Mouse (Mus musculus) midbrain, embryonic 15.5 days (tissue): ENCODE measurements around the gene Gm21985. TPM values are rescaled to one million over a fixed set of nuclear protein-coding genes. Genes with fewer than 3 reads are reported as not detected.

Experiments used
- ATAC-seq: fragments of 200-750 bp; cut with Nextera tagmentation; replicated peaks from 2 replicates; pipeline ENCODE4 v1.8.0; 2017; ENCODE audit warnings: moderate TSS enrichment
- H3K27ac ChIP-seq: fragments of 300-500 bp; sonication (generic); 2 replicates; pipeline ENCODE4 v1.5.1; 2015; ENCODE audit warnings: mild to moderate bottlenecking, inconsistent platforms
- H3K27me3 ChIP-seq: fragments of 300-500 bp; sonication (generic); replicated peaks from 2 replicates; pipeline ENCODE4 v1.6.1; 2015; ENCODE audit warnings: inconsistent platforms
- H3K36me3 ChIP-seq: fragments of 300-500 bp; sonication (generic); replicated peaks from 2 replicates; pipeline ENCODE4 v1.6.1; 2015; ENCODE audit warnings: inconsistent platforms
- H3K4me1 ChIP-seq: fragments of 300-500 bp; sonication (generic); 2 replicates; pipeline ENCODE4 v1.6.1; 2015; ENCODE audit warnings: inconsistent platforms
- H3K4me2 ChIP-seq: fragments of 300-500 bp; sonication (generic); 2 replicates; pipeline ENCODE4 v1.6.1; 2015; ENCODE audit warnings: inconsistent platforms, mild to moderate bottlenecking, moderate library complexity
- H3K4me3 ChIP-seq: fragments of 300-500 bp; sonication (generic); 2 replicates; pipeline ENCODE4 v1.5.1; 2015; ENCODE audit warnings: mild to moderate bottlenecking, inconsistent platforms
- H3K9ac ChIP-seq: fragments of 300-500 bp; sonication (generic); 2 replicates; pipeline ENCODE4 v1.6.1; 2015; ENCODE audit warnings: mild to moderate bottlenecking, inconsistent platforms
- H3K9me3 ChIP-seq: fragments of 300-500 bp; sonication (generic); 2 replicates; pipeline ENCODE4 v1.6.1; 2016; ENCODE audit warnings: inconsistent platforms
- WGBS: fragments of 180-500 bp; shearing (Covaris S2); methylation state at CpG from one replicate; pipeline ENCODE4 v1.1.7; 2015; ENCODE audit warnings: mixed read lengths; 5-methylcytosine and 5-hydroxymethylcytosine counted together
- polyA plus RNA-seq: library from polyadenylated mRNA; unstranded; fragments of >200 nt; fragmentation: Nextera tagmentation; extraction: Ambion mirVana; gene quantifications from 2 replicates; pipeline ENCODE4 v1.2.1, GENCODE M21; 2015

The Gm21985 gene
- polyA plus RNA-seq, 1 experiment from 2014 or later, result not detected

DNA sequence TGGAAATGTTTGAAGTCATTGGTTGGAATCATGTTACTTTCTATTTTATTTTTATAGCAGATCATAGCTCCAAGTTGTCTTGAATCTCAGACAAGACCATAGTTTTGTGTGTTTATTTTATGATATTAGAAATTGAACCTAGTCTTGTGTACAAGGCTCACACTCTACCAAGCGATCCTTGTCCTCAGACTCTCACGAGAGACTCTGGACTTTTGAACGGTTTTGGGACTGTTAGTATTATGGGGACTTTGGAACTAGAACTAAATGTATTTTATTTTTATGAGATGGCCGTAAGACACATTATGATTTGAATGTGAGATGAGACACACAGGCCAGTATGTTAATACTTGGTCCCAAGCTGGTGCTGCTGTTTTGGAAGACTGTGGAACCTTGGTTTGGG lies 32.1 kb downstream of the Gm21985 start:
- Histone ChIP-seq H3K4me3 (no peak overlapping the region), H3K27me3 (no peaks in the 10 kb centered on the region), H3K4me2 (no peak overlapping the region), H3K36me3 (no peaks in the 10 kb centered on the region), H3K9ac (no peak overlapping the region), H3K27ac (no peak overlapping the region), H3K4me1 (no peaks in the 10 kb centered on the region), H3K9me3 (no peaks in the 10 kb centered on the region)
- no peak for ATAC-seq
- WGBS, result 97% methylated on average over 4 of the region's 4 CpGs

DNA sequence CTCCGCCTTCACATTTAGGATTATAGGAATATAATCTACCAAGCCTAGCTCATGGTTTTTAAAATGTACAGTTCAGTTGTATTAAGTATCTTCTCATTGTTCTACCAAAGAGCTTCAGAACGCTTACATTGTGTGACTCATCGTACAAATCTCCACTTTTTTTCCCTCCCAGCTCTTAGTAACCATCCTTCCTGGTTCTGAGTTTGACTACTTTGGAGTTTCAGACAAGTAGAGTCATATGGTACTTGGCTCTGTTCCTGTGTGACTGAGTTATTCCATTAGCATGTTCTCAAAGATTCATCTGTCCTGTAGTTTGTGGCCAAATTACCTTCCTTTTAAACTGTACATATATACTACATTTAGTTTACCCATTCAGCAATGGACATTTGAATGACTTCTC lies 42.6 kb downstream of the Gm21985 start:
- no peak overlapping the region for H3K27ac ChIP-seq
- WGBS, result 94% methylated on average over 3 of the region's 3 CpGs
- no peak for ATAC-seq
- no peaks in the 10 kb centered on the region for H3K9me3 ChIP-seq
- no peaks in the 10 kb centered on the region for H3K4me1 ChIP-seq
- no peak overlapping the region for H3K4me3 ChIP-seq
- no peaks in the 10 kb centered on the region for H3K36me3 ChIP-seq
- no peaks in the 10 kb centered on the region for H3K27me3 ChIP-seq
- H3K9ac ChIP-seq, result no peak overlapping the region
- H3K4me2 ChIP-seq, result no peak overlapping the region

DNA sequence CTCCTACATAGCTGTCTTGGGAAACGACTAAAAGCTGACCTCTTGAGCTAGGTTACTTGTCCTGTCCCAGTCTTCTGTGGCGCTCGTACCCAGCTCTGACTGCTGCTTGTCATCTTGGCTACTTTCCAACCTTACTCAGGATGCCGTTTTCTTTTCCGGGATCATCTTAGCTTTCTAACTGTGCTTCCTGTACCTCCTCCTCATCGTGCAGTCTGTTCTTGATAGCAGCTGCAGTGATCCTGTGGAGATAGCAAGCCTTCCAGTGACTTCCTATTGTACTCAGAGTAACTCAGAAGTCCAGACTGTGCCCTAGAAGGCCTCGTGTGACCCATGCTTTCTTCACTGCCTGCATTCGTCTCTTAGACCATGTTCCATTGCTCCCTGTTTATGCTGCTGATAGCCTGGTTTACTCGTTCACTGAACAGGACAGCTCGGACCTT lies 43.1 kb downstream of the Gm21985 start:
- no peaks in the 10 kb centered on the region for H3K4me1 ChIP-seq
- no peak overlapping the region for H3K27ac ChIP-seq
- H3K4me3 ChIP-seq, result no peak overlapping the region
- no peak for ATAC-seq
- no peaks in the 10 kb centered on the region for H3K9me3 ChIP-seq
- H3K36me3 ChIP-seq, result no peaks in the 10 kb centered on the region
- no peak overlapping the region for H3K9ac ChIP-seq
- no peak overlapping the region for H3K4me2 ChIP-seq
- no peaks in the 10 kb centered on the region for H3K27me3 ChIP-seq
- WGBS, result 77% methylated on average over 10 of the region's 10 CpGs

DNA sequence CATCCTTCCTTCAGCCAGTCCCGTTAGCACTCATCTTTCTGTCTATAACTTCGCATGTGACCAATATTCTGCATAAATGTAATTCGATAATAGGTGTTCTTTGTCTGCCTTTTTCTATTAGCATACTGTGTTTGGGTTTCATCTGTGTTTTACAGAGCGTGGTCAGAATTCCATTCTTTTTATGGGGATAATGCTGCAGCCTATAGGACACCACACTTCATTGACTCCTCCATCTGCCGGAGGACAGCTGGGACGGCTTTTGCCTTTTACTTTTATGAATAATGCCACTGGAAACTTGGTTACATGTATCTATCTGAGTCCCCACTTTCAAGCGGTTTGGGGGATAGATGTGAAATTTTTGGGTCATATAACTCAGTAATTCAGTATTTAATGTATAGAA lies 49.5 kb downstream of the Gm21985 start:
- Histone ChIP-seq H3K4me3 (no peak overlapping the region), H3K27me3 (no peaks in the 10 kb centered on the region), H3K4me1 (no peaks in the 10 kb centered on the region), H3K27ac (no peak overlapping the region), H3K36me3 (no peaks in the 10 kb centered on the region), H3K9me3 (no peaks in the 10 kb centered on the region), H3K9ac (no peak overlapping the region), H3K4me2 (no peak overlapping the region)
- WGBS, result 79% methylated on average over 7 of the region's 7 CpGs
- no peak for ATAC-seq

DNA sequence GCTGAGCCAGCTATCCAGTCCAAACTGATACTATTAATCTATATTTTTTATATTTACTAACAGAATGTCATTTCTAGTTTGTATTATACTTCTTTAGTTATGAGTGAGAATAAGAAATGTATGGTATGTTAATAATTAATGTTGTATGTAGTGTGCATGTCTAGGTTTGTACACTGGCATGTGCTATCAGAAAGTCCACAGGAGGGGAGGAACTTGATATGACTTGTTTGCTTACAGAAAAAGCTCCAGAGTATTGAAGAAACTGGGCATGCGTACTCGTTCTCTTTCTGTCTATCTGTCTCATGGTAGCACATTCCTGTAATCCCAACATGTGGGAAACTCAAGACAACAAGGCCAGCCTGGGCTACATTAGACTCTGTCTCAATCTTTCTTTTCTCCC lies 52.1 kb downstream of the Gm21985 start:
- no peak overlapping the region for H3K9ac ChIP-seq
- no peaks in the 10 kb centered on the region for H3K9me3 ChIP-seq
- WGBS, result 92% methylated on average over 2 of the region's 2 CpGs
- no peaks in the 10 kb centered on the region for H3K36me3 ChIP-seq
- H3K27ac ChIP-seq, result no peak overlapping the region
- no peaks in the 10 kb centered on the region for H3K27me3 ChIP-seq
- no peaks in the 10 kb centered on the region for H3K4me1 ChIP-seq
- H3K4me3 ChIP-seq, result no peak overlapping the region
- H3K4me2 ChIP-seq, result no peak overlapping the region
- no peak for ATAC-seq

DNA sequence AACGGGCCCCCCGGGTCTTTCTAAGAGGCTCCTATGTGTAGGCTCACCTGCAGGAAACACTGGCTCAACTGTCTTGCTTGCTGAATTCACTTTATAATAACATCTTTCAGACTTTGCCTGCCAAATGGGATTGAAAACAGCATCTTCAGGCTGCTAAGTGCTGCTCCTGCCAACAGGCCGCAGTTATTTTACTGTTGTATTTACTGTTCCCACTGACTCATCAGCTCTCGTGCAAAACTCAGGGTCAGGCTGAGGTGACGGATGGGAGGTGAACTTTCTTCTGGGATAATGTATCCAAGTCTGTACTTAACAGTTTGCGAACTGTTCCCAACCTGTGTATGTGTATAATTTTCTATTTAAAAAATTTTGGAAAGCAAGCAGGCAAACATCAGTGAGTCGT lies 52.8 kb downstream of the Gm21985 start:
- Histone ChIP-seq H3K4me1 (no peaks in the 10 kb centered on the region), H3K27me3 (no peaks in the 10 kb centered on the region), H3K27ac (no peak overlapping the region), H3K4me2 (no peak overlapping the region), H3K9me3 (no peaks in the 10 kb centered on the region), H3K9ac (no peak overlapping the region), H3K36me3 (no peaks in the 10 kb centered on the region), H3K4me3 (no peak overlapping the region)
- ATAC-seq, result no peak
- 93% methylated on average over 7 of the region's 7 CpGs for WGBS

DNA sequence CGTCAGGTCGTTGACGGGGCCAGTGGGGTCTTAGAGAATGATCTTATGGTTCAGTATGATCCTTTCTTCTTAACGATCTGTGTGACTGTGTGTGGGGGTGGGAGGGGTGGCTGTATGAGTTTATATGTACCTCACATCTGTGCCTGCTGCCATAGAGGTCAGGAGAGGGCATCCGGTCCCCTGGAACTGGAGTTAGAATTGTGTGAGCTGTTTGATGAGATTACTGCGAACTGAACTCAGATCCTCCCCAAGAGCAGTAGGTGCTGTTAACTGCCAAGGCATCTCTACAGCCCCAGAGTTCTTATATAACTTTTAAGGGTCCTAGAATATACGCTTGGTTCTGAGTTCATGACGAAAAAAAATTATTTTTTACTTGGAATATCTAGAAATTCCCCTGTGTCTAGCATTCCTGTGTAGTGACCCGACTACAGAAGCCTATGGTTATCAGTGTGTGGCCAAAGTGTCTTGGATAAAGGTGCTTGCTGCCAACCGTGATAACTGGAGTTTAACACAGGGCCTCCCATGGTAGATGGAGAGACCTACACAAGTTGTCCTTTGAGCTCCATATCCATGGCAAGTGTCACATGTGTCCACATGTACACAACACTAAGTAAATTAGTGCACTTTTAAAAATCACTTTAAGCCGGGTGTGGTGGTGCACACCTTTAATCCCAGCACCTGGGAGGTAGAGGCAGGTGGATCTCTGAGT lies 62.1 kb downstream of the Gm21985 start:
- no peaks in the 10 kb centered on the region for H3K9me3 ChIP-seq
- H3K27ac ChIP-seq, result no peak overlapping the region
- WGBS, result 90% methylated on average over 11 of the region's 11 CpGs
- H3K27me3 ChIP-seq, result no peaks in the 10 kb centered on the region
- no peak overlapping the region for H3K4me3 ChIP-seq
- no peaks in the 10 kb centered on the region for H3K36me3 ChIP-seq
- no peak overlapping the region for H3K4me2 ChIP-seq
- ATAC-seq, result no peak
- no peak overlapping the region for H3K9ac ChIP-seq
- H3K4me1 ChIP-seq, result no peaks in the 10 kb centered on the region

DNA sequence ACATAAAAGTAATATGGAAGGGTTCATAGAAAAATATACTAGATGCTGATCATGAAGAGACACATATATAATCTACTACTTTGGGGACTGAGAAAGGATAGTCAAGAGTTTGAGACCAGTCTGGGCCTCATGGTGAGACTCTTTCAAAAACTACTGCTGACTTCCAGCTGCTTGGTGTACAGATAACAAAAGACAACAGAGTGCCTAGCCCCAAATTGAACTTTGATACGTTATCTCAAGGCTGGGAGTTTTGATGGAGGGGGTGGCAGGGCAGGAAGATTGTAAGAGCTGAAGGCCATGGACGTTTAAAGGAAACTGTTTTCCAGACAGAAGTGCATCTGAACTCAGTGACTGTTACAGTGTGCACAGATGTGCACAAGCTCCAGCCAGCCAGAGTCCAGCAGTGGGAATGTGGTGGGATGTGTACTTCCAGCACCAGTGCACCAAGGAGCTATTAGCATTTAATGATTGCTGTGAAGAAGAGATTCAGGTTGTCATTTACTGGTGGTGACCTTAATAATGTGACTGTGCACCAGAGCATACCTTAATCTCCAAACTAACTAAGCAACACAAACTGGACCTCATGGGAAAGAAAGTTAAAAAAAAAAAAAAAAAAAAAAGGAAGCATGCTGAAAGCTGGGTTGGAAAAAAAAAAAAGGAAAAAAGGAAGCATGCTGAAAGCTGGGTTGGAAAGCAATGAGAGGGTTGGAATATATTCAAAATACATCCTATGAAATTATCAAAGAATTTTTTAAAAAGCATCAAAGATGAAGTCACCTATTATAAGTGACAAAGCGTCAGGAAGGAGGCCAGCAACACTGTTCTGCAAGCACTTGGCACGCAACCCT lies 66.2 kb downstream of the Gm21985 start:
- Histone ChIP-seq H3K9ac (no peak overlapping the region), H3K36me3 (peaks cover 17% of the 10 kb centered on the region), H3K9me3 (no peaks in the 10 kb centered on the region), H3K4me3 (no peak overlapping the region), H3K27ac (no peak overlapping the region), H3K4me1 (no peaks in the 10 kb centered on the region), H3K27me3 (no peaks in the 10 kb centered on the region), H3K4me2 (no peak overlapping the region)
- 77% methylated on average over 4 of the region's 4 CpGs for WGBS
- no peak for ATAC-seq

DNA sequence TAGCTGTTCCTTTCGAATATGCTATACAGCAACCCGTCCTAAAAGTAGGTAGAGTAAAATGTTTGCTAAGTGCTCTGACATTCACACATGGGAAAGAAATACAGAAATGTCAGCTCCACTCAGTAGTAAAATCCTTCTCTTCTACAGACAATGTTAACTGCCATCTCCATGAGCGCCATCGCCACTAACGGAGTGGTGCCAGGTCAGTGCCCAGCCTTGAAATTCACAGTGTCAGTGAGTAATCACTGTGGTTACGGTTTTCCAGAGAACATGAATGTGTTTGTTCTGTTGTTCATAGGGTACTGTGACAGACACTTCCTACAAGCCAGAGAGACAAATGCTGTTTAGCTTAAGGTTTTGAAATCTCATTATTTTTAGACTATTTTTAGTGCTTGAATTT lies 71.1 kb downstream of the Gm21985 start:
- H3K36me3 ChIP-seq, result peaks cover 29% of the 10 kb centered on the region
- H3K9ac ChIP-seq, result no peak overlapping the region
- no peaks in the 10 kb centered on the region for H3K4me1 ChIP-seq
- H3K4me3 ChIP-seq, result no peak overlapping the region
- 93% methylated on average over 6 of the region's 6 CpGs for WGBS
- ATAC-seq, result no peak
- no peak overlapping the region for H3K4me2 ChIP-seq
- no peaks in the 10 kb centered on the region for H3K9me3 ChIP-seq
- no peaks in the 10 kb centered on the region for H3K27me3 ChIP-seq
- no peak overlapping the region for H3K27ac ChIP-seq

DNA sequence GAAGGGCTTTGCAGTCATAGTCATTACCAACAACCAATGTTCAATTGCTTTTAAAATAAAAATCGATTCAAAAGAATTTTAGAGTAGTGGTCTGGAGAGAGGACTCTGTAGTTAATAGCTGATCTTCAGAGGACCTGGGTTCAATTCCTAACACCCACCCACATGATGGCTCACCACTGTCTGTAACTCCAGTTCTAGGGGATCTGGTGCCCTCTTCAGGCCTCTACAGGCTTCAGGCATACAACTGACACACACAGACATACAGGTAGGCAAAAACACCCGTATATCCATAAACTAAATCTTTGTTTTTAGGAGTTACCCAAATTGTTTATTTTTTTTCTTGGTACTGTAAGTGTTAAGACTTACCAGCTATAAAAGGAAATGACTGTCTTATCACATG lies 73.6 kb downstream of the Gm21985 start:
- WGBS, result 89% methylated on average over 2 of the region's 2 CpGs
- H3K27me3 ChIP-seq, result no peaks in the 10 kb centered on the region
- H3K36me3 ChIP-seq, result peaks cover 28% of the 10 kb centered on the region
- no peak overlapping the region for H3K27ac ChIP-seq
- H3K9ac ChIP-seq, result no peak overlapping the region
- no peaks in the 10 kb centered on the region for H3K4me1 ChIP-seq
- H3K9me3 ChIP-seq, result no peaks in the 10 kb centered on the region
- H3K4me3 ChIP-seq, result no peak overlapping the region
- no peak for ATAC-seq
- H3K4me2 ChIP-seq, result no peak overlapping the region

DNA sequence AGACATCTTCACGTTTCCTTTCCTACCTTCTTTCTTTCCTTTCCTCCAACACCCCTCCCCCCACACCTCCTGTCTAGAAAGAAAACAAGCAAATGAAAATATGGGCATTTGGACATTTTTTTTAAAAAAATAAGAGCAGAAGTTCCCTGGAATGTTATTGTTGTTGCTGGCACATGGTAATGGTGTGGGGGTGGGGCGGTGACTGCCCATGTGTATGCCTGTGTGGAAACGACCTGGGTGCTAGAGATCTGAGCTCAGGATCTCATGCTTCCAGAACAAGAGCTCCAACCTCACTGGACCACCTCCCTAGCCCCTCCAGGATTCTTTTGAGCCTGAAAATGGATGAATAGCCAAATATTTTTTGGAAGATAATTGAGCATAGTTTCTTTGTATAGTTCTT lies 75.0 kb downstream of the Gm21985 start:
- no peaks in the 10 kb centered on the region for H3K4me1 ChIP-seq
- no peak overlapping the region for H3K4me2 ChIP-seq
- no peak overlapping the region for H3K4me3 ChIP-seq
- no peaks in the 10 kb centered on the region for H3K27me3 ChIP-seq
- H3K9me3 ChIP-seq, result no peaks in the 10 kb centered on the region
- H3K27ac ChIP-seq, result no peak overlapping the region
- no peak for ATAC-seq
- WGBS, result 79% methylated on average over 3 of the region's 3 CpGs
- H3K36me3 ChIP-seq, result peaks cover 22% of the 10 kb centered on the region; the same call in 1 of the 2 replicates
- H3K9ac ChIP-seq, result no peak overlapping the region

DNA sequence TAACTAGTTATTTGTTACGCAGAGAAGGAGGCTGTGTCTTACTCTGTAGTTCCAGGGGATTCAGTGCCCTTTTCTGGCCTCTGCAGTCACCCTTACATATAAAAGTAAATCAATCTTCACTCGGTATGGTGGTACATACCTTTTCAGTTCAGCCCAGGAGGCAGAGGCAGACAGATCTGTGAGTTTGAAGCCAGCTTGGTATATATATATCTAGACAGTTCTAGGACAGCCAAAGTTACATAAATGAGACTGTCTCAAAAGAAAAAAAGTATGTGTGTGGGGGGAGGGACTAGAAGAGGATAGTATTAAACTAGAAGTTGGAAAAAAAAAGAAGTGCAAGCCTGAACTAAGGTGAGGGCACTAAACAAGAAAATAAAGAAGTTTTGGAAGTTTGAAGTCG lies 82.1 kb downstream of the Gm21985 start:
- no peaks in the 10 kb centered on the region for H3K27me3 ChIP-seq
- whole genome bisulfite sequencing, result 92% methylated on average over 3 of the region's 3 CpGs
- H3K4me3 ChIP-seq, result no peak overlapping the region
- peaks cover 33% of the 10 kb centered on the region for H3K36me3 ChIP-seq
- H3K9ac ChIP-seq, result no peak overlapping the region
- H3K4me2 ChIP-seq, result no peak overlapping the region
- H3K4me1 ChIP-seq, result no peaks in the 10 kb centered on the region
- no peak overlapping the region for H3K27ac ChIP-seq
- H3K9me3 ChIP-seq, result no peaks in the 10 kb centered on the region
- ATAC-seq, result no peak
